In the genomic region with DNA sequence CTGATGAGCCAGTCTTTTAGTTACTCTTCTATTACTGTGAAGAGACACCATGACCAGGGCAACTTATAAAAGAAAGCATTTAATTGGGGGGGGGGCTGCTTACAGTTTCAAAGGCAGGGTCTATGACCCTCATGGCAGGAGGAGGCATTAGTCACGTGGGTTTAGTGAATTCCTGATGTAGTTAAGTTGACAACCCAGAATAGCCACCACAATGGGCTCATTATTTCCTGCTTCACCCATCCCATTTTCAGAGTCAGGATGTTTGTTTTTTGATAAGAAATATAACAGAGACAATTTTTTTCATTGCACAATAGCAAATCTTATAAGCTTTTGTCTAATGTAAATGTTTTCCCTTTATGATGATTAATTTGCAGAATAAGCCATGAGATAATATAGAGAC, we compare ENCODE assay signal across 24 mouse cellular contexts.
DNase-seq lines count a peak whose midpoint lies in the region; ATAC-seq and TF ChIP-seq lines count a peak whose summit lies in the region.
"Had no signal": no experiment of that assay in that cellular context is flagged by ENCODE, and none has a peak within 500 bp of the region (broad histone marks: within the 10 kb centered on the region; RNA-seq: fewer than 3 reads in every experiment).

No protein-coding gene starts in this region.

- H3K9me3 ChIP-seq in intestine, embryonic 15.5 days: no peaks in the 10 kb centered on the region
- no peaks in the 10 kb centered on the region for H3K9me3 ChIP-seq in intestine, postnatal 0 days (ENCODE audit: control insufficient read depth)
- no peaks in the 10 kb centered on the region for H3K9me3 ChIP-seq in MEL (replicated peaks; ENCODE audit: insufficient read depth, low read length)
- no peaks in the 10 kb centered on the region for H3K9me3 ChIP-seq in stomach, postnatal 0 days (ENCODE audit: control insufficient read depth, low read length)
- H3K9me3 ChIP-seq: G1E had no signal

- H3K36me3 ChIP-seq in intestine, embryonic 15.5 days: peaks cover 4% of the 10 kb centered on the region; the same call in 1 of the 2 replicates
- peaks cover 25% of the 10 kb centered on the region for H3K36me3 ChIP-seq in intestine, postnatal 0 days (ENCODE audit: control insufficient read depth, insufficient read depth)
- peaks cover 20 to 52% of the 10 kb centered on the region in 2 experiments for H3K36me3 ChIP-seq in MEL (ENCODE audit: control insufficient read depth in 1 of 2, insufficient read depth in 2 of 2, low read length in 2 of 2)
- H3K36me3 ChIP-seq in stomach, postnatal 0 days (ENCODE audit: control insufficient read depth, insufficient read depth, low read length): peaks cover 3% of the 10 kb centered on the region; the same call in 1 of the 2 replicates

- TF ChIP-seq RAD21 in MEL (IDR thresholded peaks at IDR 0.05; ENCODE audit: low read depth, low read length): no peak

- peaks cover 1% of the 10 kb centered on the region; the same call in 1 of the 2 replicates for H3K79me2 ChIP-seq in MEL (ENCODE audit: control insufficient read depth, insufficient read depth, low read length, poor library complexity)

- TF ChIP-seq CTCF in intestine, postnatal 0 days (IDR thresholded peaks at IDR 0.05; ENCODE audit: low read depth): no peak
- TF ChIP-seq CTCF in MEL (IDR thresholded peaks at IDR 0.05 in 2 of 3, conservative IDR thresholded peaks at IDR 0.05 in 1 of 3; ENCODE audit: control insufficient read depth in 1 of 3, insufficient read depth in 1 of 3, low read depth in 2 of 3, low read length in 3 of 3, poor library complexity in 1 of 3, severe bottlenecking in 1 of 3): no peak
- no peak for TF ChIP-seq CTCF in stomach, postnatal 0 days (IDR thresholded peaks at IDR 0.05; ENCODE audit: low read depth)
- TF ChIP-seq CTCF in layer of hippocampus, adult 2 months (conservative IDR thresholded peaks at IDR 0.05): no peak

- WGBS in intestine, embryonic 15.5 days: 50% methylated on average over 1 of the region's 1 CpGs
- WGBS in intestine, postnatal 0 days: 40% methylated on average over 1 of the region's 1 CpGs
- WGBS in stomach, postnatal 0 days: 40% methylated on average over 1 of the region's 1 CpGs

- peak; percentile 63 for DNase-seq in 416B (ENCODE audit: low read depth)
- no peak for DNase-seq in MEL (ENCODE audit: low read depth, low spot score)
- no peak for DNase-seq in stomach, postnatal 0 days (ENCODE audit: low spot score)
- DNase-seq in layer of hippocampus, postnatal 36 days: no peak
- no peak for DNase-seq in layer of hippocampus, adult 2 months (ENCODE audit: low spot score in 2 of 2)
- no peak for DNase-seq in lung, postnatal 25 days (ENCODE audit: low spot score)
- DNase-seq: adrenal gland, adult 2 months; adrenal gland, adult 8-10 months; adrenal gland, postnatal 10 days; adrenal gland, postnatal 14 days; adrenal gland, postnatal 25 days; adrenal gland, postnatal 36 days; B cell, adult 2 months; cerebellum, adult 11 months; cerebellum, adult 11-12 months; cerebellum, adult 18-20 months; cerebellum, adult 2 months had no signal

- H3K27me3 ChIP-seq in intestine, embryonic 15.5 days (replicated peaks): no peaks in the 10 kb centered on the region
- no peaks in the 10 kb centered on the region for H3K27me3 ChIP-seq in intestine, postnatal 0 days (replicated peaks; ENCODE audit: control insufficient read depth, insufficient read depth, low read length)
- no peaks in the 10 kb centered on the region for H3K27me3 ChIP-seq in MEL (ENCODE audit: control insufficient read depth in 1 of 2, insufficient read depth in 2 of 2, low read length in 2 of 2)
- H3K27me3 ChIP-seq in stomach, postnatal 0 days (ENCODE audit: control insufficient read depth, insufficient read depth, low read length): no peaks in the 10 kb centered on the region
- H3K27me3 ChIP-seq: CH12.LX, Patski had no signal

- H3K4me1 ChIP-seq in intestine, embryonic 15.5 days (replicated peaks): no peaks in the 10 kb centered on the region
- H3K4me1 ChIP-seq in intestine, postnatal 0 days (replicated peaks; ENCODE audit: control insufficient read depth, insufficient read depth, low read length): no peaks in the 10 kb centered on the region
- H3K4me1 ChIP-seq in MEL (ENCODE audit: control insufficient read depth in 1 of 2, insufficient read depth in 2 of 2, low read length in 2 of 2): peaks cover 6 to 26% of the 10 kb centered on the region in 2 experiments
- no peaks in the 10 kb centered on the region for H3K4me1 ChIP-seq in stomach, postnatal 0 days (replicated peaks; ENCODE audit: control insufficient read depth, insufficient read depth)

- peak; percentile 28; the same call in 1 of the 2 replicates for ATAC-seq in intestine, embryonic 15.5 days
- ATAC-seq in intestine, postnatal 0 days: no peak
- ATAC-seq in stomach, postnatal 0 days (ENCODE audit: low FRiP score, low TSS enrichment): peak; percentile 74; the same call in 1 of the 2 replicates
- ATAC-seq: activated CD4-positive, CD25-positive, alpha-beta regulatory T cell, adult 4 months; CD4-positive, CD25-positive, alpha-beta regulatory T cell, adult 4 months; Patski had no signal

- no peak overlapping the region for H3K4me2 ChIP-seq in intestine, embryonic 15.5 days (replicated peaks)
- no peak overlapping the region for H3K4me2 ChIP-seq in intestine, postnatal 0 days (replicated peaks; ENCODE audit: low read depth)
- no peak overlapping the region for H3K4me2 ChIP-seq in stomach, postnatal 0 days (replicated peaks; ENCODE audit: low read depth)

- no peak for TF ChIP-seq EP300 in MEL (IDR thresholded peaks at IDR 0.05; ENCODE audit: low read depth in 1 of 2, low read length in 2 of 2)
- TF ChIP-seq EP300 in stomach, postnatal 0 days (optimal IDR thresholded peaks at IDR 0.05): no peak

- H3K27ac ChIP-seq in intestine, embryonic 15.5 days: no peak overlapping the region
- H3K27ac ChIP-seq in intestine, postnatal 0 days (ENCODE audit: low read depth, low read length): no peak overlapping the region
- no peak overlapping the region for H3K27ac ChIP-seq in MEL (ENCODE audit: control insufficient read depth, low read depth, low read length)
- no peak overlapping the region for H3K27ac ChIP-seq in stomach, postnatal 0 days (replicated peaks)
- H3K27ac ChIP-seq in layer of hippocampus, adult 2 months: no peak overlapping the region

- no peak overlapping the region for H3K4me3 ChIP-seq in intestine, embryonic 15.5 days (replicated peaks)
- H3K4me3 ChIP-seq in intestine, postnatal 0 days (ENCODE audit: low read depth, low read length): no peak overlapping the region
- H3K4me3 ChIP-seq in MEL (ENCODE audit: control insufficient read depth in 1 of 2, insufficient read depth in 1 of 2, low read depth in 2 of 2, low read length in 2 of 2): no peak overlapping the region
- H3K4me3 ChIP-seq in stomach, postnatal 0 days (ENCODE audit: low read depth, low read length): no peak overlapping the region
- H3K4me3 ChIP-seq in layer of hippocampus, adult 2 months: no peak overlapping the region

- TF ChIP-seq POLR2A in MEL (IDR thresholded peaks at IDR 0.05; ENCODE audit: control insufficient read depth in 1 of 2, insufficient read depth in 1 of 2, low read depth in 1 of 2, low read length in 2 of 2, poor library complexity in 1 of 2): no peak

- no peak overlapping the region for H3K9ac ChIP-seq in intestine, embryonic 15.5 days
- no peak overlapping the region for H3K9ac ChIP-seq in intestine, postnatal 0 days (ENCODE audit: low read depth, low read length)
- H3K9ac ChIP-seq in MEL (ENCODE audit: control insufficient read depth, low read depth, low read length, poor library complexity, severe bottlenecking): no peak overlapping the region
- H3K9ac ChIP-seq in stomach, postnatal 0 days (ENCODE audit: low read length): no peak overlapping the region

TF ChIP-seq in MEL, 35 proteins besides CTCF, POLR2A, EP300 and RAD21:
- TF ChIP-seq ZNF384 (IDR thresholded peaks at IDR 0.05; ENCODE audit: low read depth, low read length) (peak; percentile 51), BHLHE40 (IDR thresholded peaks at IDR 0.05; ENCODE audit: borderline replicate concordance, low read depth, low read length) (no peak), GATA1 (IDR thresholded peaks at IDR 0.05; ENCODE audit: low read depth, low read length) (0 out of 2 replicates have a peak, but pooled peaks have one; percentile 8), MYB (IDR thresholded peaks at IDR 0.05; ENCODE audit: low read depth, low read length) (no peak)
